Mouse (Mus musculus): ENCODE data around the gene Slc34a3. TPM values are rescaled to one million over a fixed set of nuclear protein-coding genes. Genes with fewer than 3 reads are reported as not detected.

The Slc34a3 gene
- total RNA-seq, 2 experiments from 2014 or later: not detected

Other genes starting within 250 kb of the Slc34a3 start
- 100 to 1,000 TPM; 985 to 995 TPM for gene Nsmf, start 180.0 kb downstream of the Slc34a3 start, total RNA-seq (2021)
- not detected for gene Entpd8, start 154.1 kb downstream of the Slc34a3 start, total RNA-seq (2021)
- gene Noxa1, start 139.2 kb downstream of the Slc34a3 start, total RNA-seq (2021): not detected
- gene Nrarp, start 53.6 kb downstream of the Slc34a3 start, total RNA-seq (2021): 10 to 100 TPM; 27.5 to 35.7 TPM
- gene Tor4a, start 37.5 kb downstream of the Slc34a3 start, total RNA-seq (2021): 1 to 10 TPM; 1.5 TPM
- 10 to 100 TPM; 55.8 to 58.9 TPM for gene Nelfb, start 22.9 kb downstream of the Slc34a3 start, total RNA-seq (2021)
- gene Stpg3, start 19.7 kb downstream of the Slc34a3 start, total RNA-seq (2021): under 1 TPM in 1 of 2 experiments, not detected in 1; 0.32 TPM
- gene Fam166a, start 15.6 kb downstream of the Slc34a3 start, total RNA-seq (2021): under 1 TPM in 1 of 2 experiments, not detected in 1; 0.59 TPM
- 100 to 1,000 TPM; 330 to 361 TPM for gene Tubb4b, start 9.7 kb downstream of the Slc34a3 start, total RNA-seq (2021)
- not detected for gene Rnf224, start 2.4 kb upstream of the Slc34a3 start, total RNA-seq (2021)
- gene Rnf208, start 7.9 kb upstream of the Slc34a3 start, total RNA-seq (2021): 100 to 1,000 TPM; 230 to 231 TPM
- gene Cysrt1, start 8.1 kb upstream of the Slc34a3 start, total RNA-seq (2021): under 1 TPM in 1 of 2 experiments, not detected in 1; 0.79 TPM
- 1 to 10 TPM; 3.3 to 5.2 TPM for gene AL732309.1, start 12.5 kb upstream of the Slc34a3 start, total RNA-seq (2021)
- 10 to 100 TPM; 38.1 to 40.5 TPM for gene Tmem203, start 21.1 kb upstream of the Slc34a3 start, total RNA-seq (2021)
- 10 to 100 TPM; 27.0 to 29.4 TPM for gene Tprn, start 28.3 kb upstream of the Slc34a3 start, total RNA-seq (2021)
- 10 to 100 TPM; 69.2 to 71.6 TPM for gene Ssna1, start 38.1 kb upstream of the Slc34a3 start, total RNA-seq (2021)
- 10 to 100 TPM; 85.1 to 86.5 TPM for gene Anapc2, start 38.1 kb upstream of the Slc34a3 start, total RNA-seq (2021)
- not detected for gene Tmem210, start 53.8 kb upstream of the Slc34a3 start, total RNA-seq (2021)
- gene Lrrc26, start 55.6 kb upstream of the Slc34a3 start, total RNA-seq (2021): not detected
- 100 to 1,000 TPM; 405 to 487 TPM for gene Grin1, start 84.8 kb upstream of the Slc34a3 start, total RNA-seq (2021)
- gene Man1b1, start 98.0 kb upstream of the Slc34a3 start, total RNA-seq (2021): 10 to 100 TPM; 53.7 to 56.1 TPM
- gene Dpp7, start 122.0 kb upstream of the Slc34a3 start, total RNA-seq (2021): 10 to 100 TPM; 30.7 to 31.7 TPM
- gene Uap1l1, start 131.3 kb upstream of the Slc34a3 start, total RNA-seq (2021): 10 to 100 TPM; 14.2 to 14.3 TPM
- 1 to 10 TPM; 5.8 to 6.0 TPM for gene Sapcd2, start 138.0 kb upstream of the Slc34a3 start, total RNA-seq (2021)
- 10 to 100 TPM; 15.3 to 18.0 TPM for gene Entpd2, start 161.5 kb upstream of the Slc34a3 start, total RNA-seq (2021)
- gene Npdc1, start 165.0 kb upstream of the Slc34a3 start, total RNA-seq (2021): 100 to 1,000 TPM; 427 to 450 TPM
- under 1 TPM; 0.12 to 0.49 TPM for gene Fut7, start 188.9 kb upstream of the Slc34a3 start, total RNA-seq (2021)
- 100 to 1,000 TPM; 160 to 172 TPM for gene Abca2, start 194.3 kb upstream of the Slc34a3 start, total RNA-seq (2021)
- gene Clic3, start 222.5 kb upstream of the Slc34a3 start, total RNA-seq (2021): under 1 TPM; 0.47 to 0.73 TPM
- gene Paxx, start 226.7 kb upstream of the Slc34a3 start, total RNA-seq (2021): 10 to 100 TPM; 56.6 to 58.9 TPM
- gene Ptgds, start 235.7 kb upstream of the Slc34a3 start, total RNA-seq (2021): 100 to 1,000 TPM; 329 to 404 TPM